Mouse (Mus musculus): ENCODE data around the gene Dcst1.

Gene Dcst1

GRCm38 (mm10) chr3:89388901-89389740 is 24.1 kb upstream of the Dcst1 start:
- no peak for DNase-seq (ENCODE audit: extremely low spot score, low spot score)

- DNase-seq (ENCODE audit: extremely low spot score, low spot score) = no peak
Observed at GRCm38 (mm10) chr3:89388134-89388881, 23.3 kb upstream of the Dcst1 start.

- DNase-seq (ENCODE audit: extremely low spot score, low spot score) = no peak
Observed at GRCm38 (mm10) chr3:89387632-89388031, 22.6 kb upstream of the Dcst1 start.

GRCm38 (mm10) chr3:89386438-89387420 is 21.7 kb upstream of the Dcst1 start:
- no peak for DNase-seq (ENCODE audit: extremely low spot score, low spot score)

- DNase-seq (ENCODE audit: extremely low spot score, low spot score) = no peak
Observed at GRCm38 (mm10) chr3:89385451-89385850, 20.4 kb upstream of the Dcst1 start.

- DNase-seq (ENCODE audit: extremely low spot score, low spot score) = no peak
Observed at GRCm38 (mm10) chr3:89384331-89385076, 19.5 kb upstream of the Dcst1 start.

GRCm38 (mm10) chr3:89383651-89384255 is 18.7 kb upstream of the Dcst1 start:
- no peak for DNase-seq (ENCODE audit: extremely low spot score, low spot score)

- no peak for DNase-seq (ENCODE audit: extremely low spot score, low spot score)
Observed at GRCm38 (mm10) chr3:89382950-89383349, 17.9 kb upstream of the Dcst1 start.

- DNase-seq (ENCODE audit: extremely low spot score, low spot score) = no peak
Observed at GRCm38 (mm10) chr3:89382033-89382882, 17.2 kb upstream of the Dcst1 start.

GRCm38 (mm10) chr3:89381233-89381632 is 16.2 kb upstream of the Dcst1 start:
- no peak for DNase-seq (ENCODE audit: extremely low spot score, low spot score)

GRCm38 (mm10) chr3:89380711-89381110 is 15.7 kb upstream of the Dcst1 start:
- DNase-seq (ENCODE audit: extremely low spot score, low spot score) = no peak

- no peak for DNase-seq (ENCODE audit: extremely low spot score, low spot score)
Observed at GRCm38 (mm10) chr3:89380291-89380690, 15.2 kb upstream of the Dcst1 start.

GRCm38 (mm10) chr3:89379388-89380131 is 14.5 kb upstream of the Dcst1 start:
- DNase-seq (ENCODE audit: extremely low spot score, low spot score) = no peak

- DNase-seq (ENCODE audit: extremely low spot score, low spot score) = peak; percentile 92
Observed at GRCm38 (mm10) chr3:89378394-89379067, 13.5 kb upstream of the Dcst1 start.

GRCm38 (mm10) chr3:89377831-89378230 is 12.8 kb upstream of the Dcst1 start:
- no peak for DNase-seq (ENCODE audit: extremely low spot score, low spot score)

GRCm38 (mm10) chr3:89373581-89374231 is 8.7 kb upstream of the Dcst1 start:
- DNase-seq (ENCODE audit: extremely low spot score, low spot score) = no peak

GRCm38 (mm10) chr3:89367338-89367737 is 2.3 kb upstream of the Dcst1 start:
- DNase-seq (ENCODE audit: extremely low spot score, low spot score) = no peak

All from neural tube, embryonic 10.5 days (tissue).